Mouse (Mus musculus) forebrain, embryonic 13.5 days (tissue): ENCODE measurements around the gene S100a5. TPM values are rescaled to one million over a fixed set of nuclear protein-coding genes. Genes with fewer than 3 reads are reported as not detected.

Source experiments
- ATAC-seq: fragments of 200-750 bp; cut with Nextera tagmentation; 2 replicates; pipeline ENCODE4 v1.8.0; 2017
- H3K27ac ChIP-seq: fragments of 300-500 bp; sonication (generic); 2 replicates; pipeline ENCODE4 v1.5.1; 2015; ENCODE audit warnings: inconsistent platforms, mild to moderate bottlenecking, moderate library complexity
- H3K27me3 ChIP-seq: fragments of 300-500 bp; sonication (generic); 2 replicates; pipeline ENCODE4 v1.6.1; 2015; ENCODE audit warnings: mild to moderate bottlenecking, inconsistent platforms
- H3K36me3 ChIP-seq: fragments of 300-500 bp; sonication (generic); 2 replicates; pipeline ENCODE4 v1.6.1; 2015; ENCODE audit warnings: mild to moderate bottlenecking, inconsistent platforms; ENCODE audit not compliant: poor library complexity, severe bottlenecking
- H3K4me1 ChIP-seq: fragments of 300-500 bp; sonication (generic); 2 replicates; pipeline ENCODE4 v1.6.1; 2015; ENCODE audit warnings: inconsistent platforms
- H3K4me2 ChIP-seq: fragments of 300-500 bp; sonication (generic); 2 replicates; pipeline ENCODE4 v1.6.1; 2015; ENCODE audit warnings: inconsistent platforms, mild to moderate bottlenecking, moderate library complexity
- H3K4me3 ChIP-seq: fragments of 300-500 bp; sonication (generic); 2 replicates; pipeline ENCODE4 v1.5.1; 2015; ENCODE audit warnings: mild to moderate bottlenecking, inconsistent platforms
- H3K9ac ChIP-seq: fragments of 300-500 bp; sonication (generic); 2 replicates; pipeline ENCODE4 v1.6.1; 2015; ENCODE audit warnings: mild to moderate bottlenecking, inconsistent platforms
- H3K9me3 ChIP-seq: fragments of 300-500 bp; sonication (generic); replicated peaks from 2 replicates; pipeline ENCODE4 v1.6.1; 2016; ENCODE audit warnings: inconsistent platforms
- WGBS: fragments of 180-500 bp; shearing (Covaris S2); methylation state at CpG from one replicate; pipeline ENCODE4 v1.1.7; 2015; 5-methylcytosine and 5-hydroxymethylcytosine counted together
- polyA plus RNA-seq: library from polyadenylated mRNA; unstranded; fragments of >200 nt; fragmentation: Nextera tagmentation; extraction: Ambion mirVana; gene quantifications from 2 replicates; pipeline ENCODE4 v1.2.1, GENCODE M21; 2015

Gene S100a5
- polyA plus RNA-seq, 1 experiment from 2014 or later: not detected

DNA sequence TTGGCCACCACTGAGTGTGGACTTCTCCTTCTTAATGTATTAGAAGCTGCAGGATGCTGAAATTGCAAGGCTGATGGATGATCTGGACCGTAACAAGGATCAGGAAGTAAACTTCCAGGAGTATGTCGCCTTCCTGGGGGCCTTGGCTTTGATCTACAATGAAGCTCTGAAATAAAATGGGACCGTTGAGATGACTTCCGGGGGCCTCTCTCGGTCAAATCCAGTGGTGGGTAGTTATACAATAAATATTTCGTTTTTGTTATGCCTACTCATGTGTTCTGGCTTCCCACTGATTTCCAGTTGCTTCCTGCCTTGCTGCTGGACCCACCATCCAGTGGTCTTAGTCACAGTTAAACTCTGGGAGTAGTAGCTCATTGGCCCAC lies 5.8 kb downstream of the S100a5 start:
- Histone ChIP-seq H3K4me1 (peaks cover 6% of the 10 kb centered on the region; the same call in 1 of the 2 replicates), H3K4me2 (no peak overlapping the region), H3K9me3 (no peaks in the 10 kb centered on the region), H3K27ac (no peak overlapping the region), H3K36me3 (no peaks in the 10 kb centered on the region), H3K27me3 (0 out of 2 replicates have a peak, but pooled peaks cover 7% of the 10 kb centered on the region), H3K9ac (no peak overlapping the region), H3K4me3 (no peak overlapping the region)
- 86% methylated on average over 6 of the region's 6 CpGs for WGBS
- ATAC-seq: no peak

GRCm38 (mm10) chr3:90614611-90615251 lies 6.4 kb downstream of the S100a5 start:
- 86% methylated on average over 11 of the region's 11 CpGs for WGBS
- ATAC-seq: 0 out of 2 replicates have a peak, but pooled peaks have one; percentile 12
- H3K4me2 ChIP-seq: no peak overlapping the region

GRCm38 (mm10) chr3:90615415-90615814 lies 7.1 kb downstream of the S100a5 start:
- H3K27ac ChIP-seq: no peak overlapping the region
- no peaks in the 10 kb centered on the region for H3K36me3 ChIP-seq
- H3K4me2 ChIP-seq: no peak overlapping the region
- no peak overlapping the region for H3K9ac ChIP-seq
- H3K27me3 ChIP-seq: 0 out of 2 replicates have a peak, but pooled peaks cover 7% of the 10 kb centered on the region
- H3K4me3 ChIP-seq: no peak overlapping the region
- H3K4me1 ChIP-seq: peaks cover 6% of the 10 kb centered on the region; the same call in 1 of the 2 replicates
- ATAC-seq: peak; percentile 72
- H3K9me3 ChIP-seq: no peaks in the 10 kb centered on the region
- 7% methylated on average over 7 of the region's 7 CpGs for WGBS

More at GRCm38 (mm10) chr3:90614611-90615251, 6.4 kb downstream of the S100a5 start:
- 0 out of 2 replicates have a peak, but pooled peaks cover 7% of the 10 kb centered on the region for H3K27me3 ChIP-seq
- H3K9ac ChIP-seq: no peak overlapping the region
- H3K27ac ChIP-seq: no peak overlapping the region
- no peaks in the 10 kb centered on the region for H3K36me3 ChIP-seq
- H3K4me3 ChIP-seq: no peak overlapping the region
- peaks cover 6% of the 10 kb centered on the region; the same call in 1 of the 2 replicates for H3K4me1 ChIP-seq
- H3K9me3 ChIP-seq: no peaks in the 10 kb centered on the region

DNA sequence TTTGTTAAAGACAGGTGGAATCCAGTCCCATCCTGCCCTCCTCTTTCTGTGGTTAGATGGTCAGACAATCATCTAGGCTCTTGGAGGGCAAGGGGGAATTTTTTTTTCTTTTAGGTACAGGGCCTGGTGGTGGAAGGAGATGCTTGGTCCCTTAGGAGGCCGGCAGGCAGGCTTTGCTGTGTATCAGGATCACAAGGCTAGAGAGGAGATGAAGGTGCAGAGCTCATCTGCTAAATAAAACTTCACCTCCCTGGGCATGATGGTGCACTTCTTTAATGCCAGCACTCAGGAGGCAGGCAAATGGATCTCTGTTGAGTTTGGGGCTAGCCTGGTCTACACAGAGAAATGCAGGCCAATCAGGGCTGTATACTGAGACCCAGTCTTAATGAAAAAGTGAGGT lies 7.6 kb downstream of the S100a5 start:
- 74% methylated on average over 1 of the region's 1 CpGs for WGBS
- H3K9me3 ChIP-seq: no peaks in the 10 kb centered on the region
- no peak overlapping the region for H3K4me3 ChIP-seq

GRCm38 (mm10) chr3:90617586-90617985 lies 9.3 kb downstream of the S100a5 start:
- Histone ChIP-seq H3K4me2 (no peak overlapping the region), H3K4me1 (peaks cover 6% of the 10 kb centered on the region; the same call in 1 of the 2 replicates), H3K4me3 (no peak overlapping the region), H3K9ac (no peak overlapping the region), H3K36me3 (no peaks in the 10 kb centered on the region), H3K27ac (no peak overlapping the region), H3K27me3 (0 out of 2 replicates have a peak, but pooled peaks cover 7% of the 10 kb centered on the region), H3K9me3 (no peaks in the 10 kb centered on the region)
- 14% methylated on average over 1 of the region's 1 CpGs for WGBS
- ATAC-seq: no peak

More for the DNA sequence above, 7.6 kb downstream of the S100a5 start:
- Histone ChIP-seq H3K9ac (no peak overlapping the region), H3K36me3 (no peaks in the 10 kb centered on the region), H3K4me2 (no peak overlapping the region), H3K27ac (no peak overlapping the region), H3K27me3 (0 out of 2 replicates have a peak, but pooled peaks cover 7% of the 10 kb centered on the region), H3K4me1 (peaks cover 6% of the 10 kb centered on the region; the same call in 1 of the 2 replicates)
- ATAC-seq: no peak

GRCm38 (mm10) chr3:90621552-90621951 lies 13.2 kb downstream of the S100a5 start:
- no peak for ATAC-seq
- H3K4me3 ChIP-seq: no peak overlapping the region
- peaks cover 26% of the 10 kb centered on the region for H3K4me1 ChIP-seq
- no peaks in the 10 kb centered on the region for H3K36me3 ChIP-seq
- no peaks in the 10 kb centered on the region for H3K9me3 ChIP-seq
- no peak overlapping the region for H3K27ac ChIP-seq
- no peak overlapping the region for H3K9ac ChIP-seq
- WGBS: 64% methylated on average over 7 of the region's 7 CpGs
- H3K4me2 ChIP-seq: no peak overlapping the region
- no peaks in the 10 kb centered on the region for H3K27me3 ChIP-seq

GRCm38 (mm10) chr3:90623435-90624071 lies 15.2 kb downstream of the S100a5 start:
- Histone ChIP-seq H3K36me3 (no peaks in the 10 kb centered on the region), H3K9me3 (no peaks in the 10 kb centered on the region), H3K27me3 (no peaks in the 10 kb centered on the region), H3K27ac (peak overlapping the region; percentile 54), H3K4me2 (0 out of 2 replicates have a peak overlapping the region, but pooled peaks have one; percentile 7), H3K9ac (no peak overlapping the region), H3K4me1 (peaks cover 26% of the 10 kb centered on the region), H3K4me3 (no peak overlapping the region)
- 5% methylated on average over 2 of the region's 2 CpGs for WGBS
- peak; percentile 71; the same call in 1 of the 2 replicates for ATAC-seq

- Histone ChIP-seq H3K36me3 (no peaks in the 10 kb centered on the region), H3K4me3 (no peak overlapping the region), H3K4me1 (peaks cover 26% of the 10 kb centered on the region), H3K27ac (no peak overlapping the region), H3K4me2 (no peak overlapping the region), H3K9ac (no peak overlapping the region), H3K27me3 (no peaks in the 10 kb centered on the region), H3K9me3 (no peaks in the 10 kb centered on the region)
- ATAC-seq: 0 out of 2 replicates have a peak, but pooled peaks have one; percentile 23
- WGBS: 73% methylated on average over 5 of the region's 5 CpGs
Observed at GRCm38 (mm10) chr3:90625496-90625895, 17.2 kb downstream of the S100a5 start.

DNA sequence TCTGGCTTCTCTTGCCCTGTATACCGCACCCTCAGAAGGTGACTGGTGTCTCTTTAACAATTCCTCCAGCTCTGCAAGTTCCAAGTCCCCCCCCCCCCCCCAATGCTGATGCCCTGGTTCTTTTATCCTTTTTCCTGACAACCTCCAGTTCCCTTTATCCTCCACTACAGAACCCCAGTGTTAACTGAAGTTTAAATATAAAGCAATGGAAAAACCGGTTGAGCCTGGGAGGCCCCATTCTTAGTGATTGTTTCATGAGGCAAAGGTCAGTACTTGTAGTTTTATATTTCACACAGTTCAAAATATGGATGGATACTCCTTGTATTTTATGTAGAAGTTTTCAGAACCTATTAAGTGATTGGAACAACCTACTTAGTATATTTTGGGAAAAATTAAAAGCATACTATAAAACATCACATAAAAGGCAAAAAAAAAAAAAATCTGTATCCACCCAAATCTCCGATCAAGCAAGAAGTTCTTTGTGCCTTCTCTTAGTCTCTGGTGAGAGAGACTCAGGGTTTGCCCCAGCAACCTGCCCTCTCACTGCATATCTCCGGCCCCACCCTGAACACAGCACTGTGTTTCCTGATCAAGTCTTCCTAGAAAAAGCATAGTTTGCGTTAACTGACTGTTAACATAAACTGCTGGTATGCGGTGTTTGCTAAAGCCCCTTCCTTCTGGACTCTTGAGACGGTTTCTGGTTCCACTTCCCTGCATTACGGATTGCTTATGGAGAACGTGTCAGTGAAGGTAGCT lies 18.1 kb downstream of the S100a5 start:
- ATAC-seq: no peak
- no peak overlapping the region for H3K9ac ChIP-seq
- WGBS: 82% methylated on average over 9 of the region's 9 CpGs
- H3K4me1 ChIP-seq: peaks cover 26% of the 10 kb centered on the region
- H3K4me3 ChIP-seq: no peak overlapping the region
- no peaks in the 10 kb centered on the region for H3K36me3 ChIP-seq
- H3K27me3 ChIP-seq: no peaks in the 10 kb centered on the region
- no peak overlapping the region for H3K4me2 ChIP-seq
- no peak overlapping the region for H3K27ac ChIP-seq
- no peaks in the 10 kb centered on the region for H3K9me3 ChIP-seq

GRCm38 (mm10) chr3:90627366-90627765 lies 19.0 kb downstream of the S100a5 start:
- no peak for ATAC-seq
- no peaks in the 10 kb centered on the region for H3K27me3 ChIP-seq
- H3K4me1 ChIP-seq: peaks cover 26% of the 10 kb centered on the region
- H3K9me3 ChIP-seq: no peaks in the 10 kb centered on the region
- no peak overlapping the region for H3K4me3 ChIP-seq
- H3K27ac ChIP-seq: no peak overlapping the region
- H3K9ac ChIP-seq: no peak overlapping the region
- H3K4me2 ChIP-seq: no peak overlapping the region
- H3K36me3 ChIP-seq: no peaks in the 10 kb centered on the region
- 94% methylated on average over 5 of the region's 5 CpGs for WGBS

- Histone ChIP-seq H3K4me1 (peaks cover 24% of the 10 kb centered on the region), H3K4me2 (no peak overlapping the region), H3K9ac (no peak overlapping the region), H3K4me3 (no peak overlapping the region), H3K27me3 (no peaks in the 10 kb centered on the region), H3K36me3 (no peaks in the 10 kb centered on the region), H3K9me3 (no peaks in the 10 kb centered on the region), H3K27ac (no peak overlapping the region)
- ATAC-seq: no peak
- 69% methylated on average over 4 of the region's 4 CpGs for WGBS
Observed at GRCm38 (mm10) chr3:90627807-90628206, 19.5 kb downstream of the S100a5 start.

- H3K9ac ChIP-seq: no peak overlapping the region
- H3K27me3 ChIP-seq: no peaks in the 10 kb centered on the region
- peaks cover 9% of the 10 kb centered on the region for H3K4me1 ChIP-seq
- no peak overlapping the region for H3K4me3 ChIP-seq
- H3K4me2 ChIP-seq: no peak overlapping the region
- H3K36me3 ChIP-seq: no peaks in the 10 kb centered on the region
- no peak overlapping the region for H3K27ac ChIP-seq
- no peaks in the 10 kb centered on the region for H3K9me3 ChIP-seq
- 79% methylated on average over 2 of the region's 2 CpGs for WGBS
- no peak for ATAC-seq
Observed at GRCm38 (mm10) chr3:90629298-90629697, 21.0 kb downstream of the S100a5 start.
